Mouse (Mus musculus) neural tube, embryonic 13.5 days (tissue): ENCODE measurements at regions not wholly inside any gene's neighbourhood (a gene's known extent, or its start where the extent isn't known, plus 50 kb on each side); places are given as distances from the start of the nearest gene placed in this dataset.

Experiments
- ATAC-seq: fragments of 200-750 bp; cut with Nextera tagmentation; 2 replicates; pipeline ENCODE4 v1.8.0; 2017; ENCODE audit warnings: low read depth, mild to moderate bottlenecking, moderate TSS enrichment, moderate library complexity
- H3K27ac ChIP-seq: fragments of 300-500 bp; sonication (generic); replicated peaks from 2 replicates; pipeline ENCODE4 v1.5.1; 2015; ENCODE audit warnings: moderate library complexity, mild to moderate bottlenecking, inconsistent platforms
- H3K27me3 ChIP-seq: fragments of 300-500 bp; sonication (generic); 2 replicates; pipeline ENCODE4 v1.6.1; 2015; ENCODE audit warnings: mild to moderate bottlenecking, inconsistent platforms
- H3K36me3 ChIP-seq: fragments of 300-500 bp; sonication (generic); 2 replicates; pipeline ENCODE4 v1.6.1; 2015; ENCODE audit warnings: mild to moderate bottlenecking, inconsistent platforms
- H3K4me1 ChIP-seq: fragments of 300-500 bp; sonication (generic); replicated peaks from 2 replicates; pipeline ENCODE4 v1.6.1; 2015; ENCODE audit warnings: inconsistent platforms
- H3K4me2 ChIP-seq: fragments of 300-500 bp; sonication (generic); 2 replicates; pipeline ENCODE4 v1.6.1; 2015; ENCODE audit warnings: inconsistent platforms, mild to moderate bottlenecking, moderate library complexity
- H3K4me3 ChIP-seq: fragments of 300-500 bp; sonication (generic); 2 replicates; pipeline ENCODE4 v1.5.1; 2015; ENCODE audit warnings: mild to moderate bottlenecking, inconsistent platforms
- H3K9ac ChIP-seq: fragments of 300-500 bp; sonication (generic); 2 replicates; pipeline ENCODE4 v1.6.1; 2015; ENCODE audit warnings: moderate library complexity, mild to moderate bottlenecking, inconsistent platforms
- H3K9me3 ChIP-seq: fragments of 300-500 bp; sonication (generic); 2 replicates; pipeline ENCODE4 v1.6.1; 2016; ENCODE audit warnings: inconsistent platforms
- WGBS: fragments of 180-500 bp; shearing (Covaris S2); methylation state at CpG from one replicate; pipeline ENCODE4 v1.1.7; 2015; 5-methylcytosine and 5-hydroxymethylcytosine counted together

DNA sequence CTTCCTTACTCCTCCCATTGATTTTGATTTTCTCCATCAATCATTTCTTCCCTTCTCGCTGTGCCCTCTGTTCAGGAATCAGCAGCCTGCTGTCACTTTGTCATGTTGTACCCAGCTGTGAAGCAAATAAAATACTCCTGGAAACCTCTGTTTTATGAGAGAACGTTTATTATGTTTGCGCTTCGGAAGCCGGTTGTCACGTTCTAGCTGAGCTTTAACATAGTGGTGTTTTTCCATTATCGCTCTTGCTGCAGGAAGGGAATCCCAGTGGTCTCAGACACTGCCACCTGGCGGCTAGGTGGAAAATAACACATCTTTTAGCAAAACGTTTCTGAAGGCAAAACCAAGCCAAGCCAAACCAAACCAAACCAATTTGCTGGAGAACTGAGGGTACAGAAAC, 190.2 kb upstream of the Gm21798 start:
- no peak overlapping the region for H3K27ac ChIP-seq
- H3K4me3 ChIP-seq = no peak overlapping the region
- H3K27me3 ChIP-seq = no peaks in the 10 kb centered on the region
- H3K4me1 ChIP-seq = peaks cover 3% of the 10 kb centered on the region
- peak; percentile 70 for ATAC-seq
- no peak overlapping the region for H3K9ac ChIP-seq
- H3K36me3 ChIP-seq = no peaks in the 10 kb centered on the region
- WGBS = 10% methylated on average over 9 of the region's 9 CpGs
- no peaks in the 10 kb centered on the region for H3K9me3 ChIP-seq
- H3K4me2 ChIP-seq = peak overlapping the region; percentile 28
